Mouse (Mus musculus) layer of hippocampus, postnatal 25 days (tissue): ENCODE measurements around the gene Mllt10. TPM values are rescaled to one million over a fixed set of nuclear protein-coding genes. Genes with fewer than 3 reads are reported as not detected.

Experiments used
- DNase-seq, 2 experiments: peaks; one replicate each; pipeline ENCODE4 v3.0.0; 2022; ENCODE audit warnings: mixed read lengths in 2 of 2, low spot score in 1 of 2; ENCODE audit errors: extremely low spot score in 1 of 2
- total RNA-seq, 2 experiments: library from RNA; stranded (reverse); gene quantifications; 2 replicates each; pipeline ENCODE4 v1.2.3; 2021

Gene Mllt10
- total RNA-seq, 2 experiments from 2014 or later = 53.0 to 58.9 TPM

DNA sequence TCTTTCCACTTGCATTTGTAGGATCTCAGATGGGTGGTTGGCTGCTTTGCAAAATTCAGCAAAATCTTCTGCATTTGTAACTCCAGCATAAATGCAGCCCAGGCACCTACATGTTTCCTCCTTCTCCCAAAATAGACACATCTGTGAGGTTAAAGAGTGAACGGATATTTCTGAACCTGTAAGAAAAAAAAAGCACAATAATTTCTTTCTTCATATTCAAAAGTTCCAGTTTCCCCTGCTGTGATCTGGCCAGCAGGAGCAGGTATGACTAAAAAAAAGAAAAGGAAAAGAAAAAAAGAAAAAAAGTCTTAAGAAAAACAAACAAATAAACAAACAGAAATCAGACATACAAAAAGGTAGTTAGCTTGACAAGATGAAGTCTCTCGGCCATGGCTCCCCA is 5.0 kb upstream of the Mllt10 start:
- no peak for DNase-seq

DNA sequence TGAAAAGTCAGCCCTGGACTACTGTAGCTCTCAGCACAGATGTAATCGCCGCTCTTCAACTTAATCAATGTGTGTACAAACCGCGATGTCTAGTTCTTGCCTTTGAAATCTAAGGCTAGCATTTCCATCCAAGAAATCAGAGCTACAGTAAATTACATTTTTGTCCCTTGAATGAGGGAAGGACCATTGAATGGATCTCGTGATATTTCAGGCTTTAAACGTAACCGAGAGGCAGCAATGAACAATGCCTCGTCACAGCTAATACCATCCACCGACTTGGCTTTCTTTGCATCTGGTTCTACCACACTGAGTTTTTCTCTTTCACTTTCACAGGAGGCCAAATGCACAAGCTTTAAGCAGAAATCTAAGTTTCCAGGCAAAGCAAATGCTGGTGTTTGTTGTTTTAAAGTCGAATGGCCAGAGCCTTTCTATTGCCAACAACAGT is 4.5 kb upstream of the Mllt10 start:
- no peak for DNase-seq

DNA sequence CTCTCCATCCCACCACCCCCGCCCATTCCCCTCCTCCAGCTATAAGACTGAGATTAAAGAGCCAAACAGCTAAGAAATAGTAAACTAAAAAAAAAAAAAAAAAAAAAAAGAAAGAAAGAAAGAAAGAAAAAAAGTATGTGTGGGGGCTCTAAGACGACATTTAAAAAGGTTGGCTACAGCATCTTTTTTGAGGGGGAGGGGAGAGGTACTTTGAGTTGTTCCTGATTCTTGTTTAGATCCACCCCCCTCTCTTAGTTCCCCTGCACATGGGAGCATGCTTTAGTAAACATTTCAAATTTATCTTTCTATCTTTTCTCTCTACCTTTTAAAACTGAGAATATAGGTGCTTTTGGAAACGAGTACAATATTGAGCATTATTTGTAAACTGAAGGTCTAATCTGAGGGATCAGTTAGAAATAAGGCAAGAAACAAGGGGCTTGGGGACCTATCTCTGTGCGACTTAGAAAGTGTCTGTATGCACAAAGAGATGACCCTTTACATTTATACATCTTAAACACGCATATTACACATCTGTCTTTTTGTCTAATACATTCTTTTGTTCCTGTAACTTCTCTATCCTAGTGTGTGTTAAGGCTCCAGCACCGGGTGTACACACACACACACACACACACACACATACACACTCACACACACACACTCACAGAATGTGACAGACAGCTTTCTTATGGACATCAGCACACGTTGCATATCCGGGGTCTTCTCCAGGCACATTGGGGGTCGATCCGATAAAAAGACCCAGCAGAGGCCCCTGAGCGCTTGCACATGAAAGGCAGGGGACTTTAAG is 3.8 kb upstream of the Mllt10 start:
- DNase-seq = no peak

DNA sequence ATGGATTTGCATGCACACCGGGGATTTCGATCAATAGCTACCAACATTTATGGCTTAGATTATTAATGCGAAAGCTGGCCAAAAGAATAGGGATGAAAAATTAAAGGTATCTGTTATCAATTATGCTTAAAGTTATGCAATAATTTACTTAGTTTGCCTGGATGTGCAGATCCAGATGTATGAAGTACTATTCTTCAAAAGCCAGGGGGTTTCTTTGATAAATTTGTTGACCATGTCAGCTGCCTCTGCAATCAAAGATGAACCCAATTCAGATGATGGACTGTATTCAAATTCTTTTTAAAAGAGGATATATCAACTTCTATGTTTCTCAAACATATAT is 3.2 kb upstream of the Mllt10 start:
- no peak for DNase-seq

DNA sequence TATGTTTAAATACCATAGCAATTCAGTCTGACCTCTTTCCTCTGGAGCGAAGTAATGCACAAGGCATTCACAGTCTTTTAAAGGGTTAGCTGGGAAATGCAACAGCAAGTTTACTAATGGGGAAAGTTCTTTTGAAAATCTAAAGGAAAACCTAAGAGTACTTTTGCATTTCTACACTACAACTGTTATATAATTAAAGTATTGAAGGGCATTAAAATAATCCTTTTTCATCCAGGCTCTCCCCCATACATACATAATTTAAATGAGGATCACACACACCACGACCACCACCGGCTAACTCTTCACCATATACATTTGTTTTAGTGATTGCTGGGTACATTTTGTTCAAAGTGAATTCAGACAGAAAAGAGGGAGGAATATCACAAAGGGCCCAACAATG is 2.5 kb upstream of the Mllt10 start:
- no peak for DNase-seq

DNA sequence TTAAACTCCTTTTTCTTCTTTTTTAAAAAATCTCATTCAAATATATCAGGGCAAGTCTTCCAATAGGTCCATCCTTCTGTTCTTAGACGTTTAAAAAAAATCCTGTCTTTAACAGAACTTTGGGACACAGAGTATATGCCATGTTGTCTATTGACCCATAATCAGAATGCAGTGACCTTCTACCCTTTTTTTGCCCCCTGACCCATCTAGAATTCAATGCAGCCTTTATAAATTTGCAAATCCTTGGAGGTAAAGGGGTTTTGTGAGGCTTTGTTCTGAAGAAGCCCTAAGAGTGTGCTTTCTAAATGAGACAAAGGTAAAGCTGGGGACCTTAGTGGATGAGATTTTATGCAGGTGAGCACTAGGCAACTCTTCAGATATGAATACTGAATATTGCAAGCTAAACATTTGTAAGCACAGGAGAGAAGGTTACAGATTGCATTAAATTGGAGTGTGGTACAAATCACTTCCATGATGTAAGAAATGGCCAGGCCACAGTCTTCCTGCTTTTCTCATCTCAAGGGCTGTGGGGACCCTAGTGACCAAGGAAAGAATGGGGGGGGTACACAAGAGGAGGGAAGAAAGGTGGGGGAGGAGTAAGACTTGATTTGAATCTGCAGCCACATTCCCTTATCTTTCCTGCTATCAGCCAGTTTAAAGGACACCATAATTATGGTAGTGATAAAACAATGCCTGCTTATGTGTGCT is 1.6 kb upstream of the Mllt10 start:
- DNase-seq = no peak

DNA sequence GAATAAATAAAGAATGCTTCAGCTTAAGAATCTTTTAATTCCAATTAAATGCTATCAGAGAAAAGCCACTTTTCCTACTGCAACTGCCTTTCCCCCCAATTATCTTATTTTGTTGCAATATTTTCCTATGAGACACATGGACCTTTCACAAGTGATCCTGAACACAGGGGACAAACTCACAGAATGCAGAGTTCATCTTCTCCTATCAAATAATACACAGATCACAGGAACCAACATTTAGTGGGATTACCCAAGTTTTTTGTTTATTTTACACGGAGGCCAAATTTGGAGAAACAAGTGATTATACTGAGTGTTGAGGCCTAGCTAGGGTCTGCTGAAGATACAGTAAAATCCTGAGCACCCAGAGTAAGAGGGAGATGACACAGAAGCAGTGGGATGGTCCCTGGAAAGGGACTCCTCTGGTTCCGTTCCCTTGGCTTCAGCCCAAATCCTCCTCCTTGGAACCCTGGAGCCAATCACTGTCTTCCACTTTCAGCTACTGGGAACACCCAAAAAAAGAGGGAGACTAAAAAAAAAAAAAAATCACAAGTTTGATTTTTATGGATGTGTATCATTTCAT is 996 bp upstream of the Mllt10 start:
- no peak for DNase-seq

DNA sequence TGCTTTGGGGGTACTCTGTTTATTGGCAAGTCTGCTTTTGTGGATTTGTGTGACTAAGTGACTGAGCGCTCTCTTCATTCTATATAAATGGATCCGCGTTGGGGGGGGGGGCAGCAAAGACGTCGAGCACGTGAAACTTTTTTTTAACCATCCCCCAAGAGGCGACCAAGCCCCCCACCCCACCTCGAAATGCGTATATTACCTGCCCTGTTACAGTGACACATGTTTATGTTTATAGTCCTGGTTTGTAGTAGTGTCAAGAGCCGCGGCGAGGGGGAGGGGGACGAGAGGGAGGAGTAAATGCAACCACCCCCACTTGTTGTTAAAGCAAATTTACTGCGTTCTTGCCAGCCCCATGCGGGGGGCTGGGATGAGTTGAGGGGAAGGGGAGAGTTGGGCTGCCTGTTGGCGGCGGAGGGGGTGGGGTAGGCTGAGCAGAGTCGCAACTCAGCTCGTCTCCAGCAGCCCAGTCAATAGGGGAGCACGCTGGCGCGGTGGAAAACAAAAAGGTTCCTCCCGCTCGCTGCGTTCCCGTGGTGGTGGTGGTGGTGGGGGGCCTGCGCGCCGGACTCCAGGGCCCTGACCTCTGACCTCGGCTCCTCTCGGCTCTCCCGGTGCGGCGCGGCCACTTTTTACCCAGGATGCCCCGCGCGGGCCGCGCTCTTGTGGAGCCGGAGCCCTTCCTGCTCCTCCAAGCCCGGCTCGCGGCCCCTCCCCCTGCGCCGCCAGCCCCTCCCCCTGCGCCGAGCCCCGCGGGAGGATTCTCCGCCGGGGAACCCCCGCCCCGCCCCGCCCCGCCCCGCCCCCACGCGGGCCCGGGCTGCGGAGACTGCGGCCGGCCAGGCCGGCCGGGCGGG is 1.1 kb downstream of the Mllt10 start:
- DNase-seq = peak; percentile 80 to 88

DNA sequence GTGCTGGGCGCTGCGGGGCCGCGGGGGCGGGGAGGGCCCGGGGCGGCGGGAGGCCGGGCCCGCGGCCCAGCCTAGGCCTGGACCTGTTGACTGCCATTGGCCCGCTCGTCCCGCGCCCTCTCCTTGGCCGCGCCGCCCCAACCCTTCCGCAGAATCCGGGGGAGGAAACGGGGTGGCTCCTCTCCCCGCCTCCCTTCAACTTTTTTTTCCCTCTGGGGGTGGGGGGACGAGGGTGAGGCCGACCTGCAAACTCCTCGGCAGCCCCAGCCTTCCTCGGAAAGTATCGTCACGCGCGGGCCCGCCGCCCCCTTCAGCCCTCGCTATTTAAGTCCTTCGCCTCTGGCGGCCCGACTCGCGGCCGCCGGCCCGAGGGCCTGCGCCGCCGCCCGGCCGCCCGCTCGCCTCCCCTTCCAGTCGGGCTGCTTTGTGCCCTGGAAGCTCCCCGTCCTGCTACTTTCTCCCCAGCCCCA is 1.8 kb downstream of the Mllt10 start:
- peak; percentile 67 to 70 for DNase-seq

DNA sequence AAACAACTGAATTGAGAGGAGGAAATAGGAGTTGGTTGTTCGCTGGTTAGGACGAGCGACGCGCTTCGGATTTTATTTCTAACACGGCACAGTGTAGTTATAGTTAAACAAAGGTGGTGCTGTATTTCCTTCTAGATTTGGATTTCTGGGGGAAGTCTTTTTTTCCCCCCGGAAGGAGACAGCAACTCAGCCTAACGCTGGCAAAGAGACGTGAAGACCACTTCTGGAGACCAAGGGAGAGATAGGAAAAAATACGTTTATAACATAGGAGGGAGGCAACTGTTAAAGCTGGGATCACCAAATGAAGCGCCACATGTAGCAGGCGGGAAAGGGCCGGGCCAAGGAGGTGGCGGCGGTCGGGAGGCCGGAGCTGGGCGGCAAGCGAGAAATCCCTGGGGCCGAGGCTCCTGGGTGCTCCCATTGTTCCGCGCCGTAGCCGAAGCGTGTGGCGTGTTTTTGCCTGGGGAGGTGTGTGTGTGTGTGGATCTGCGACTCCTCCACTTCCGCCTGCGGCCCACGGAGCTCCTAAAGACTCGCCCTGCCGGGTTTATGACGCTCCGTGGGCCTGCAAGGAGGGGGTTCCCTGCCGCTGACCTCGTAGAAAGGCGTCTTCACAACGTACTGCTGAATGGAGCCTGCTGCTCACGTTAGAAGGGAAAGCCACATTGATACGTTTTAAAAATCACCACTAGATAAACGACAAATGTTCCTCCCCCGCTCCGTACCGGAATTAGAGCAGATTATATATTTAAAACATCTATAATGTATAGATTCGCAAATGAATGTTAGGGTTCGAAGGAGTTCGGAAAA is 2.5 kb downstream of the Mllt10 start:
- peak; percentile 48 for DNase-seq

DNA sequence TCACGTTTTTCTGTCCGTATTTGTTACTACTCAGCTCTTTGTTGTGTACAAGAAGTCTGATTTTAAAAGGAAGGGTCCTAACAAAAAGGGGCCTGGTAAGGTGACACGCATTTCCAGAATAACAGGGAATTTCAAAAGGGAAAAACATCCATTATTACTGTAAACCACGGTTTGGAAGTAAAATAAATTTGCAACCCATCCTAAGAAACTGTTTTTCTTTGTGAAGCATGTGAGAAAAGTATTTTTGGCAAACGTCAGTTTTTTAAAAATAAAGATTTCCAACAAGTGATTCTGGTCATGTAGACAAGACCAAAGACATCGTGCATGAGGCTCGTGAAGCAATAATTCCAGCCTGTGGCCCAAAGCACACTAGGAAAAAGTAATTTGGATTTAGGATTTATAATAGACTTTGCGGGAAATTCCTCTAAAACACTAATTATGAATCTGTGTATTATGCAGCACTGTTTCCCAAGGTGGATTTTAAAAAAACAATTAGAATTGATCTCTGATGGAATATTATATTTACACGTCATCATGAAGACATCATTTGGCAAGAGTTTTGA is 3.2 kb downstream of the Mllt10 start:
- no peak for DNase-seq

DNA sequence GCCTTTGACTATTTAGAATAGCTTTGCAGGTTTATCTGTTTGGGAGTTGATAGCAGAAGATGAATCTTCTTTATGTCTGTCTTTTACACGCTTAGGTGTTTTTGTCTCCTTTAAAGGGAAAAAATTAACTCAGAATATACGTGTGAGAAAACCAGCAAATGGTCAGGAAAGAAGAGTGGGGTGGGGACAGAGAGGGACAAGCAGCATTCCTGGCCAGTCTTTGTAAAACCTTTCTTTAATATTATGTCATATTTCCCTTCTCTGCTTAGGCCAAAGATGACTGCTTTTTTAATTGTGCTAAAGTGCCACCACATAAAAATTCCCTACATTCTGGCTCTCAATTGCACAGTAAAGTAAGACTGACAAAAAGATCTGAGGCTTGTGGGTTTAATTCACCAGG is 4.0 kb downstream of the Mllt10 start:
- no peak for DNase-seq

DNA sequence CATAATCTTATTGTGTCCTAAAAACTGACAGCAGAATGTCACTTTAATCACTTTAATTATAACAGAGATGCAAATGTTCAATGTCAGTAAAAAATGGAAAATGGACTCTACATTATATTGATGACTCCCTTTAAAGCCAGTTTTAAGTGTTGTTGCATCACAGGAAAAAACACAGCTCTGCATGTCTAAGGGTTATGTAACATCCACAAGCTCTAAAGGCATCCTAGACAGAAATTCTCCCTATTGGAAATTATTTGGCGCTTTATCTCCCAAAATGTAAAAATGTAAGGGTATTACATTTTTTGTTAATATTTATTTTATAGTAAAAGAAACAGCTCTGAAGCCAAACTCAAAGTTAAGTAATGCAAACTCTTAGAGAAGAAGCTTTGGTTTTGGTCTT is 4.9 kb downstream of the Mllt10 start:
- DNase-seq = no peak

DNA sequence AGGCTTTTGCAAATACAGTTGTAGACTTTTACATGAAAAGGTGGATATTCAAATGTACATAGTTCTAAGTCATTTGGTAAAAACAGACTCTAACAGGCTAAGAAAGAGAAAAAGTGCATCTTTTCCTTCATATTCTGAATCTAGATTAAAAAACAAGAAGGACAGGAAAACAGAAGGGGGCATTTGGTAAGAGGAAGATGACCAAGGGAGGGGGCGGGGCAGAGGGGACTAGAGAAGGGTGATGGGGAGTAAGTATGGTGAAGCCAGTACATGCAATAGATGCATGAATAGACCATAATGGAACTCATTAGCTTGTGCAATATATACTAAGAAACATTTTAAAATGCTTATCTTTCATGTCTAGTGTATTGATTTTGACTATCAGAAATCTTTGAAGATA is 5.4 kb downstream of the Mllt10 start:
- no peak for DNase-seq

DNA sequence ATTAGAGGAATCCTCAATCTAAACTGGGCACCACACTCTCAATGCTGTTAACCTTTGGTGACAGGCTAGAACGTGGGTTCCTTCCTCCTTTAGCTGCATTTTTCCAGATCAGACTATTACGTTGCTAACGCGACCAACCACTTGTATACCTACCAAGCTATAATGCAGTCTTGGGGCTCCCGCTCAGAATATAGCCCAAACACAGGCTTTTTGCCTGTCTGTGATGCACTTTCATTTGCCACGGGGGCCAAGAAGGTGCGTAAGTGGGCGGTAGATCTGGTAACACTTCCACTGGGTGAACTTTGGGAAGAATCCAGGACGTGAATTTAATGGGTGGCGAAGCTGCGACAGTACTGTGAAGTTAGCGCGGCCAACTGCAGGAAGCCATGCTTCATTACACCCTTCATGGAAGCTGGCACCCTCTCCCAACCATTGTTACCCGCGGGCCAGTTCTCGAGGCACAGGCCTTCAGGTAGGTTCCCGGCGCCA is 8.8 kb downstream of the Mllt10 start:
- peak; percentile 30 to 60 for DNase-seq

DNA sequence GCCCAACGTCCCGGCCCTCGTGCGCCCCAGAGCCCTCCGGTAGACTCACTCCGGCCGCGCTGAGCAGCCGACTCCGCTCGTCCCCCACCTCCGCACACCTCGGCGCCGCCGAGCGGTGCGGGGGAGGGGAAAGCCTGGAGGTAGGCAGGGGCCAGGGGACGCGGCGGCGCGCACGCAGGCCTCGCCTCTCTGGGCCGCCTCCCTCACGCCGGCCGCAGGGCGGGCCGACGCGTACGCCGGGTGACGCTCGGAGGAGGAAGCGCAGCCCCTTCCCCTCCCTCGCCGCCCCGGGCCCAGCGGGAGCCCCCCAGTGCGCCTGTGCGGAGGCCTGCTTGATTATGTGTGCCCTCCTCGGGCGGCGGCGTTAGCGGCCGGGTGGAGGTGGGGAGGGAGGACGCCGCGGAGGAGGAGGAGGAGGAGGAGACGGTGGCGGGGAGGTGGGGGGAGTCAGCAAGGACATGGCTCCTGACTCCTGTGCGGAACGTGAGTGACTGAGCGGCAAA is 9.4 kb downstream of the Mllt10 start:
- DNase-seq = peak; percentile 74 to 90

DNA sequence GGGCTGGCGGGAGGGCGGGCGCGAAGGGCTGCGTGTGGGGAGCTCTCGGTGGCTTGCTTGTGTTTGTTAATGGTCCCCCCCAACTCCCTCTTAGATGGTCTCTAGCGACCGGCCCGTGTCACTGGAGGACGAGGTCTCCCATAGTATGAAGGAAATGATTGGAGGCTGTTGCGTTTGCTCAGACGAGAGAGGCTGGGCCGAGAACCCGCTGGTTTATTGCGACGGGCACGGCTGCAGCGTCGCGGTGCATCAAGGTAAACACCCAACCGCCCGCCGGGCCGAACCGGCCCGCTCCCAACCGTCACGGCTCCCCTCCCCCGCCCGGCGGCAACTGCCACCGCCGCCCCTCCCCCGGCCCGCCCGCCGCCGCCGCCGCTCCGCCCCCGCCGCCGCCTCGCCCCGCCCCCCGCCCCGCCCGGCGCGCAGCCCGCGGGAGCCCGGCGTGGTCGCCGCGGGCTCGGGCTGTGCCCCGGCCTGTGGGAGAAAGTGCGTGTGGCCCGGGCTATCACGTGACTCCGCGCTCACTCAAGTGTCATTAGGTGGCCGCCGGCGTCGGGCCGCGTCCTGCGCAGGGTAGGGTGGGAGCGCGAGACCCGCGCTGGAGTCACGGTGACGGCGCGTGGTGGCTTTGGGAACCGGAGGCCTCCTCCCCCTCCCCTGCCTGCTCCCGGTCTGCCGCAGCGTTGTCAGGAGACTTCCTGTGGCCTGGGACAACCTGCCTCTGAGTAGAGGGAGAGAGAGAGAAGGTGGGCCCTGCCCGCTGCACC is 10.1 kb downstream of the Mllt10 start:
- DNase-seq = peak; percentile 59 to 69

DNA sequence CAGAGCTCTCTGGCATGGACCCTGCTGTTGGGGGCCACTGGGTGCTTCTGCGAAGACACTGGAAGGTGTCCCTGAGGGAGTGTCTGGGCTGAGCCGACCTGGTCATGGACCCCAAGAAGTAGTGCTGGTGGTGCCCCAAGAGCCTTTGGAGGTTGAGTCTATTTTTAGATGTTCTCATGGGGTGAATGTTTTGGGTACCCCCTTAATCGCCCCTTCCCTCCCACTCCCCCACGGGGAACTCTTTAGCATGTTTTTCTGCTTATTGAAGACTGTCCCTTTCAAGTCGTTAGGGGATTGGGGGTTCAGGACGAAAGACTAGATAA is 10.6 kb downstream of the Mllt10 start:
- no peak for DNase-seq

DNA sequence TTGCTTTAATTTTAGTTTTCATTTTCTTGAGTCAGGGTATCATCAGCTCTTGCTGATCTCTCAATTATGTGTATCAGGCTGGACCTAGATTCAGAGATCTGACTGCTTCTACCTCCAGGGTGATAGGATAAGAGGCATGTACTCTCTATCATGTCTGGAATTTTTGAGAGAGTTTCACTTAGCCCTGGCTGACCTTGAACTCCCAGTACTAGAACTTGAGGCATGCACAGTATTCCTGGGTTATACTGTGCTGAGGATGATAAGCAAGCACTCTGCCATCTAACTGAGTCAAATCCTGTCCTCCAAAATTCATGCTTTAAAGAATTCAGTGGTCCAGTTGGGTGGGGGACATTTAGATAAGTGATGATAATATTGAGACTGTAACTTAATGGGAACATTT is 11.4 kb downstream of the Mllt10 start:
- DNase-seq = no peak
